Mouse (Mus musculus) A20 (cell line): Measurements from ENCODE around the gene Pou1f1.

ENCODE experiments used
- DNase-seq: peaks from one replicate; pipeline ENCODE4 v3.0.0-alpha.2; 2011; ENCODE audit warnings: low read depth, low spot score

The Pou1f1 gene

GRCm38 (mm10) chr16:65564306-65564705, 44.0 kb downstream of the Pou1f1 start:
- DNase-seq = no peak

- DNase-seq = no peak
These were observed 44.6 kb downstream of the Pou1f1 start for GRCm38 (mm10) chr16:65564951-65565350.

- DNase-seq = no peak
These were observed 48.5 kb downstream of the Pou1f1 start for GRCm38 (mm10) chr16:65568853-65569252.

GRCm38 (mm10) chr16:65577298-65578029, 57.2 kb downstream of the Pou1f1 start:
- peak; percentile 76 for DNase-seq
